Mouse (Mus musculus): ENCODE results near the gene Sertad1.

GRCm38 (mm10) chr7:27491856-27492255 lies 5.1 kb downstream of the Sertad1 start:
- TF ChIP-seq CTCF (IDR thresholded peaks at IDR 0.05; ENCODE audit: extremely low read depth, insufficient read depth, insufficient read length, insufficient replicate concordance): no peak
- TF ChIP-seq POLR2A (IDR thresholded peaks at IDR 0.05; ENCODE audit: low read depth, low read length): no peak

Data from spleen, adult 2 months (tissue).